Mouse (Mus musculus): ENCODE measurements around the gene Nt5dc3. TPM values are rescaled to one million over a fixed set of nuclear protein-coding genes. Genes with fewer than 3 reads are reported as not detected.

Nt5dc3 gene
- total and polyA plus RNA-seq, 3 experiments = 4.6 to 15.9 (median 6.5) TPM

- dilution Hi-C loops (cut with MboI; ENCODE audit: extremely low pct_ligation_motif_present, extremely low pct_unique_long_range_greater_than_20kb, low sequenced_read_pairs) = no loop called here
- Histone ChIP-seq H3K9me3 (replicated peaks; ENCODE audit: low read length) (peaks cover 2% of the 10 kb centered on the region), H3K79me2 (replicated peaks; ENCODE audit: control insufficient read depth, extremely low read depth, insufficient read depth, poor library complexity, severe bottlenecking) (no peaks in the 10 kb centered on the region), H3K27ac (ENCODE audit: insufficient read depth, low read depth) (no peak overlapping the region), H3K4me1 (ENCODE audit: control insufficient read depth in 1 of 2, insufficient read depth in 2 of 2) (peaks cover 0 to 42% of the 10 kb centered on the region in 2 experiments; a peak in 2 of 4 replicates), H3K36me3 (replicated peaks in 1 of 2; ENCODE audit: control insufficient read depth in 1 of 2, insufficient read depth in 1 of 2, low read length in 1 of 2) (peaks cover 32 to 91% of the 10 kb centered on the region in 2 experiments), H3K4me2 (ENCODE audit: insufficient read depth, low read depth, poor library complexity, severe bottlenecking) (no peak overlapping the region), H3K27me3 (replicated peaks) (no peaks in the 10 kb centered on the region), H3K9ac (ENCODE audit: insufficient read depth, low read depth) (no peak overlapping the region), H3K4me3 (replicated peaks in 1 of 3; ENCODE audit: low read depth in 2 of 3, low read length in 2 of 3, poor library complexity in 1 of 3) (no peak overlapping the region)
- in situ Hi-C loops (cut with MboI; ENCODE audit: low pct_ligation_motif_present, low pct_unique_long_range_greater_than_20kb, low sequenced_read_pairs) = no loop called here
- no peak for DNase-seq (ENCODE audit: extremely low read depth)
- TF ChIP-seq CTCF (conservative IDR thresholded peaks at IDR 0.05 in 1 of 2, IDR thresholded peaks at IDR 0.05 in 1 of 2; ENCODE audit: low read depth in 2 of 2, low read length in 2 of 2) (peak in 1 of 2 experiments; percentile 41; a peak in 3 of 4 replicates), TCF12 (IDR thresholded peaks at IDR 0.05; ENCODE audit: low read depth, low read length) (no peak), ZC3H11A (IDR thresholded peaks at IDR 0.05; ENCODE audit: low read depth, low read length) (no peak), ELF1 (IDR thresholded peaks at IDR 0.05; ENCODE audit: low read depth, low read length) (no peak), MAX (IDR thresholded peaks at IDR 0.05; ENCODE audit: low read length) (no peak), MAZ (IDR thresholded peaks at IDR 0.05; ENCODE audit: low read depth, low read length) (no peak), BHLHE40 (IDR thresholded peaks at IDR 0.05; ENCODE audit: low read depth, low read length) (no peak), RAD21 (IDR thresholded peaks at IDR 0.05; ENCODE audit: low read depth, low read length) (peak; percentile 9)
These were observed 50.7 kb downstream of the Nt5dc3 start for GRCm38 (mm10) chr10:86829515-86829914.

DNA sequence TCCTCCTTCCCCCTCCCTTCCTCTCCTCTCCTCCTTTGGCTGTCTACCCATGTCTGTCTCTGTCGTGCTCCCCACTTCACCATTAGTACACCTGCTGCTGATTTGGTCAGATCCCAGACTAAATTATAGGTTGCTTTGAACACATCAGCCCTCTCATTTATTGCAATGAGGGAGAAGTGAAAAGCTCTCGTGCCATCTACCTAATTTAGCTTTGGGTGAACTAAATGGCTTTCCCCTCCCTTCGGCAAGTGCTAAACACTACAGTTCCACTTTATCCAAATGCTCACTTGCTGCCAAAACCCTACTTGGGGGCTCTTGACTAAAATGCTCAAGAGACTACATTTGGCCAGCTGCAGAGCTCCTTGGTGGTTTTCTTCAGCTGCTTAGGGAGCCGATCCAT is 58.0 kb downstream of the Nt5dc3 start:
- Histone ChIP-seq H3K36me3 (replicated peaks in 1 of 2; ENCODE audit: control insufficient read depth in 1 of 2, insufficient read depth in 1 of 2, low read length in 1 of 2) (peaks cover 30 to 84% of the 10 kb centered on the region in 2 experiments), H3K4me3 (replicated peaks in 1 of 3; ENCODE audit: low read depth in 2 of 3, low read length in 2 of 3, poor library complexity in 1 of 3) (no peak overlapping the region), H3K27me3 (replicated peaks) (no peaks in the 10 kb centered on the region), H3K9me3 (replicated peaks; ENCODE audit: low read length) (no peaks in the 10 kb centered on the region), H3K4me1 (ENCODE audit: control insufficient read depth in 1 of 2, insufficient read depth in 2 of 2) (peaks cover 0 to 2% of the 10 kb centered on the region in 2 experiments; a peak in 1 of 4 replicates), H3K79me2 (replicated peaks; ENCODE audit: control insufficient read depth, extremely low read depth, insufficient read depth, poor library complexity, severe bottlenecking) (no peaks in the 10 kb centered on the region), H3K9ac (ENCODE audit: insufficient read depth, low read depth) (no peak overlapping the region), H3K4me2 (ENCODE audit: insufficient read depth, low read depth, poor library complexity, severe bottlenecking) (no peak overlapping the region), H3K27ac (ENCODE audit: insufficient read depth, low read depth) (no peak overlapping the region)
- dilution Hi-C loops (cut with MboI; ENCODE audit: extremely low pct_ligation_motif_present, extremely low pct_unique_long_range_greater_than_20kb, low sequenced_read_pairs) = no loop called here
- in situ Hi-C loops (cut with MboI; ENCODE audit: low pct_ligation_motif_present, low pct_unique_long_range_greater_than_20kb, low sequenced_read_pairs) = no loop called here
- TF ChIP-seq TCF12 (IDR thresholded peaks at IDR 0.05; ENCODE audit: low read depth, low read length) = no peak
- no peak for TF ChIP-seq POLR2AphosphoS2 (IDR thresholded peaks at IDR 0.05; ENCODE audit: low read depth, low read length)
- TF ChIP-seq TBP (conservative IDR thresholded peaks at IDR 0.05; ENCODE audit: low read depth, low read length) = no peak
- TF ChIP-seq CTCF (conservative IDR thresholded peaks at IDR 0.05 in 1 of 2, IDR thresholded peaks at IDR 0.05 in 1 of 2; ENCODE audit: low read depth in 2 of 2, low read length in 2 of 2) = no peak
- TF ChIP-seq ELF1 (IDR thresholded peaks at IDR 0.05; ENCODE audit: low read depth, low read length) = no peak
- no peak for TF ChIP-seq MXI1 (IDR thresholded peaks at IDR 0.05; ENCODE audit: low read depth, low read length)
- TF ChIP-seq MAZ (IDR thresholded peaks at IDR 0.05; ENCODE audit: low read depth, low read length) = no peak
- no peak for TF ChIP-seq ZMIZ1 (IDR thresholded peaks at IDR 0.05; ENCODE audit: low read depth, low read length)
- TF ChIP-seq KAT2A (IDR thresholded peaks at IDR 0.05; ENCODE audit: insufficient replicate concordance, low read length) = no peak
- no peak for TF ChIP-seq MAFK (IDR thresholded peaks at IDR 0.05; ENCODE audit: insufficient replicate concordance, low read length)
- no peak for TF ChIP-seq SMC3 (IDR thresholded peaks at IDR 0.05; ENCODE audit: low read depth, low read length)
- no peak for TF ChIP-seq SIN3A (IDR thresholded peaks at IDR 0.05; ENCODE audit: low read length)
- no peak for TF ChIP-seq UBTF (IDR thresholded peaks at IDR 0.05; ENCODE audit: low read depth, low read length)
- no peak for TF ChIP-seq USF1 (IDR thresholded peaks at IDR 0.05; ENCODE audit: low read depth, low read length)
- no peak for TF ChIP-seq ZKSCAN1 (IDR thresholded peaks at IDR 0.05; ENCODE audit: borderline replicate concordance, low read depth, low read length)
- no peak for TF ChIP-seq IRF4 (IDR thresholded peaks at IDR 0.05; ENCODE audit: low read depth, low read length)
- TF ChIP-seq ETS1 (conservative IDR thresholded peaks at IDR 0.05; ENCODE audit: low read depth, low read length) = no peak
- TF ChIP-seq EP300 (IDR thresholded peaks at IDR 0.05; ENCODE audit: low read length) = no peak
- no peak for TF ChIP-seq USF2 (conservative IDR thresholded peaks at IDR 0.05; ENCODE audit: low read depth, low read length)
- DNase-seq (ENCODE audit: extremely low read depth) = no peak
